Mouse (Mus musculus) midbrain, embryonic 10.5 days (tissue): ENCODE results near the gene Snrnp35. TPM values are rescaled to one million over a fixed set of nuclear protein-coding genes. Genes with fewer than 3 reads are reported as not detected.
"Not testable (repeated sequence)": the region's sequence is repeated elsewhere in the genome, so short reads cannot be mapped to it uniquely, and the experiment has no call there.

Source experiments
- DNase-seq: peaks from one replicate; pipeline ENCODE4 v3.0.0-alpha.2; 2017; ENCODE audit warnings: low spot score
- H3K27ac ChIP-seq: fragments of 300-500 bp; sonication (generic); replicated peaks from 2 replicates; pipeline ENCODE4 v1.5.1; 2016; ENCODE audit warnings: mild to moderate bottlenecking
- H3K27me3 ChIP-seq: fragments of 300-500 bp; sonication (generic); 2 replicates; pipeline ENCODE4 v1.6.1; 2016; ENCODE audit warnings: low read depth, mild to moderate bottlenecking; ENCODE audit not compliant: poor library complexity, severe bottlenecking
- H3K36me3 ChIP-seq: fragments of 300-500 bp; sonication (generic); 2 replicates; pipeline ENCODE4 v1.6.1; 2016; ENCODE audit warnings: mild to moderate bottlenecking, moderate library complexity
- H3K4me1 ChIP-seq: fragments of 300-500 bp; sonication (generic); 2 replicates; pipeline ENCODE4 v1.6.1; 2016
- H3K4me3 ChIP-seq: fragments of 300-500 bp; sonication (generic); 2 replicates; pipeline ENCODE4 v1.5.1; 2016; ENCODE audit warnings: mild to moderate bottlenecking, moderate library complexity
- H3K9me3 ChIP-seq: fragments of 300-500 bp; sonication (generic); replicated peaks from 2 replicates; pipeline ENCODE4 v1.6.1; 2016; ENCODE audit warnings: mild to moderate bottlenecking
- WGBS: fragments of 180-500 bp; shearing (Covaris S2); methylation state at CpG from one replicate; pipeline ENCODE4 v1.1.7; 2016; 5-methylcytosine and 5-hydroxymethylcytosine counted together
- polyA plus RNA-seq: library from polyadenylated mRNA; unstranded; fragments of >200 nt; fragmentation: Nextera tagmentation; extraction: Ambion mirVana; gene quantifications from 2 replicates; pipeline ENCODE4 v1.2.1, GENCODE M21; 2016

Snrnp35 gene
- polyA plus RNA-seq, 1 experiment from 2014 or later: 35.5 TPM

- Histone ChIP-seq H3K27me3 (no peaks in the 10 kb centered on the region), H3K9me3 (no peaks in the 10 kb centered on the region), H3K36me3 (peaks cover 84% of the 10 kb centered on the region), H3K4me3 (no peak overlapping the region), H3K4me1 (peaks cover 40% of the 10 kb centered on the region), H3K27ac (no peak overlapping the region)
- no peak for DNase-seq
- 94% methylated on average over 7 of the region's 7 CpGs for WGBS
These were observed 32.9 kb upstream of the Snrnp35 start for GRCm38 (mm10) chr5:124450051-124450450.

- H3K27ac ChIP-seq: no peak overlapping the region
- WGBS: 89% methylated on average over 16 of the region's 16 CpGs
- peaks cover 39% of the 10 kb centered on the region for H3K4me1 ChIP-seq
- no peak for DNase-seq
- no peaks in the 10 kb centered on the region for H3K9me3 ChIP-seq
- H3K36me3 ChIP-seq: peaks cover 91% of the 10 kb centered on the region
- no peak overlapping the region for H3K4me3 ChIP-seq
- no peaks in the 10 kb centered on the region for H3K27me3 ChIP-seq
These were observed 32.1 kb upstream of the Snrnp35 start for GRCm38 (mm10) chr5:124450641-124451340.

DNA sequence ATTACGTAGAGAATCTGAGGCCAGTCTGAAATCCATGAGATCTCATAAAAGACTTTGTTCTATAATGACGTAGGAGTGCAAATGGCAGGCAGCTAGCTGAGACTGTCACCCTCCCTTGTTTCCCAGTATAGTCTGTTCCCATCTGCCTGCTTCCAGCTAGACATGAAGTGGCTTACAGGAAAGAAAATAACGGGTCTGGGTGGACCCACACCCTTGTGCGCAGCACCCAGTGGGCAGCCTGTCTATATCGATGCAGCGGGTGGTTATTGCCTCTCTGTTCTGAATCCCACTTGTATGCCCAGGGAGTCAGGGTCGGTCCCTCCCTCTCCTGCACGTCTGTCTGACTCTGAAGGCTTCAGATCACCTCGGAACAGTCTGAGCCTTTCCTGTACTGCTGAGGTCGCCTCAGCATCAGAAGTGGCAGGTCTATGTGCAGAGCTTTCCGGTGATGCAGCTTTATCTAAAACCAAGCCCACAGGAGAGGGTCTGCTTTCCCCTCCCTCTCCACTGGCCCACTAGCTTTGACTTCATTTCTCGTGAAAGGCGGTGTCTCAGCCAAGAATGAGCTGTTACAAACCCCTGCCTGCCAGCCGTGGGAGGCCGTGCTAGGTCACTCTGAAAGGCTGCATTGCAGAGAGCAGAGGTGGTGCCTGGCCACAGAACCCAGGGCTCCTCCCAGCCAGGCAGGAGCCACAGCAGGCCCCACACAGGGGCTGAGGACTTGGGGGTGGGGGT is 30.3 kb upstream of the Snrnp35 start:
- Histone ChIP-seq H3K4me1 (peaks cover 22% of the 10 kb centered on the region), H3K36me3 (peaks cover 99% of the 10 kb centered on the region), H3K4me3 (no peak overlapping the region), H3K27me3 (no peaks in the 10 kb centered on the region), H3K27ac (no peak overlapping the region), H3K9me3 (no peaks in the 10 kb centered on the region)
- WGBS: 85% methylated on average over 15 of the region's 15 CpGs
- no peak for DNase-seq

GRCm38 (mm10) chr5:124453339-124454081 is 29.4 kb upstream of the Snrnp35 start:
- Histone ChIP-seq H3K27ac (no peak overlapping the region), H3K27me3 (no peaks in the 10 kb centered on the region), H3K4me3 (no peak overlapping the region), H3K4me1 (peaks cover 19% of the 10 kb centered on the region), H3K9me3 (no peaks in the 10 kb centered on the region), H3K36me3 (peaks cover 99% of the 10 kb centered on the region)
- DNase-seq: no peak
- 86% methylated on average over 13 of the region's 13 CpGs for WGBS

DNA sequence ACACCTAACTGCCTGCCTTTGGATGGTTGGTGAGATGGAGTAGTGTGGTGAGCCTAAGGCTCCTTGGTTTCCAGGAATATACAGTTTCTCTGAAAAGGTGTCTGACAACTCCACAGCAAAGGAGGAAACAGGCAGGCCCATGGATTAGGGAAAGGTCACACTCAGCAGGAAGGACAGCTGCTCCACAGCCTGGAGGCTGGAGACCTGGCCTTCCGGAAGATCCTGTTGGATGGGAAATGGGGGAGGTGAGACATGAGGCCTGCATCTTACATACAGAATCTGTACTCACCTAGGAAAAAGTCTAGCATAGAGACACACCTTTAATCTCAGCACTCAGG is 28.9 kb upstream of the Snrnp35 start:
- peaks cover 99% of the 10 kb centered on the region for H3K36me3 ChIP-seq
- H3K4me3 ChIP-seq: no peak overlapping the region
- H3K27ac ChIP-seq: no peak overlapping the region
- no peaks in the 10 kb centered on the region for H3K27me3 ChIP-seq
- no peak for DNase-seq
- H3K4me1 ChIP-seq: peaks cover 14% of the 10 kb centered on the region
- no peaks in the 10 kb centered on the region for H3K9me3 ChIP-seq
- 81% methylated on average over 1 of the region's 1 CpGs for WGBS

- H3K36me3 ChIP-seq: peaks cover 99% of the 10 kb centered on the region
These were observed 26.2 kb upstream of the Snrnp35 start for GRCm38 (mm10) chr5:124456762-124457161.

GRCm38 (mm10) chr5:124460922-124461321 is 22.0 kb upstream of the Snrnp35 start:
- not testable (repeated sequence) for H3K4me1 ChIP-seq, H3K27me3 ChIP-seq, H3K4me3 ChIP-seq, DNase-seq, H3K9me3 ChIP-seq, H3K27ac ChIP-seq
- H3K36me3 ChIP-seq: peaks cover 85% of the 10 kb centered on the region
- 94% methylated on average over 14 of the region's 14 CpGs for WGBS

More at GRCm38 (mm10) chr5:124456762-124457161, 26.2 kb upstream of the Snrnp35 start:
- WGBS: 95% methylated on average over 6 of the region's 6 CpGs
- no peak for DNase-seq
- H3K4me1 ChIP-seq: peaks cover 8% of the 10 kb centered on the region; the same call in 1 of the 2 replicates
- no peaks in the 10 kb centered on the region for H3K9me3 ChIP-seq
- H3K27me3 ChIP-seq: no peaks in the 10 kb centered on the region
- no peak overlapping the region for H3K27ac ChIP-seq
- no peak overlapping the region for H3K4me3 ChIP-seq

- WGBS: 89% methylated on average over 8 of the region's 8 CpGs
- H3K9me3 ChIP-seq: no peaks in the 10 kb centered on the region
- peaks cover 80% of the 10 kb centered on the region for H3K36me3 ChIP-seq
- DNase-seq: no peak
- no peaks in the 10 kb centered on the region for H3K27me3 ChIP-seq
- no peak overlapping the region for H3K27ac ChIP-seq
- H3K4me1 ChIP-seq: no peaks in the 10 kb centered on the region
- H3K4me3 ChIP-seq: no peak overlapping the region
These were observed 20.5 kb upstream of the Snrnp35 start for GRCm38 (mm10) chr5:124462297-124463025.

GRCm38 (mm10) chr5:124463462-124463861 is 19.5 kb upstream of the Snrnp35 start:
- peaks cover 80% of the 10 kb centered on the region for H3K36me3 ChIP-seq
- 92% methylated on average over 5 of the region's 5 CpGs for WGBS

GRCm38 (mm10) chr5:124464905-124465304 is 18.0 kb upstream of the Snrnp35 start:
- H3K36me3 ChIP-seq: peaks cover 80% of the 10 kb centered on the region
- no peak for DNase-seq
- H3K27ac ChIP-seq: no peak overlapping the region
- no peaks in the 10 kb centered on the region for H3K9me3 ChIP-seq
- H3K27me3 ChIP-seq: no peaks in the 10 kb centered on the region
- no peak overlapping the region for H3K4me3 ChIP-seq
- H3K4me1 ChIP-seq: no peaks in the 10 kb centered on the region

More at GRCm38 (mm10) chr5:124463462-124463861, 19.5 kb upstream of the Snrnp35 start:
- no peaks in the 10 kb centered on the region for H3K27me3 ChIP-seq
- H3K9me3 ChIP-seq: no peaks in the 10 kb centered on the region
- DNase-seq: no peak
- H3K4me3 ChIP-seq: no peak overlapping the region
- no peak overlapping the region for H3K27ac ChIP-seq
- no peaks in the 10 kb centered on the region for H3K4me1 ChIP-seq

DNA sequence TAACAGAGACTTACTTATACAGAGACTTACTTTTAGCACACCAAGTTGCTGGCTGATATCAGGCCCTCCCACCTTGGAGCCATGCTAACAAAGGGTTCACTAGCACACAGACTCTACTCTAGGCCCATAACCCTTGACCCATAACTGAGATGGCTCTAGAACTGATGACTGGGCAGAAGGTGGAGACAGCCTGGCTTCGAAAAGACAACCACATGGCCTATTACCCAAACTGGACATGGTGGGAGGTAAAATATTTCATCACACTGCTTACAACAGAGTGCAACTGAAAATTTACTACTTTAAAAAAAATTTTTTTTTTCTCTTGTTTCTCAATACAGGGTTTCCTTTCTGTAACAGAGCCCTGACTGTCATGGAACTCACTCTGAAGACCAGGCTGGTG is 15.2 kb upstream of the Snrnp35 start:
- peaks cover 52% of the 10 kb centered on the region for H3K36me3 ChIP-seq
- no peaks in the 10 kb centered on the region for H3K9me3 ChIP-seq
- 95% methylated on average over 1 of the region's 1 CpGs for WGBS

DNA sequence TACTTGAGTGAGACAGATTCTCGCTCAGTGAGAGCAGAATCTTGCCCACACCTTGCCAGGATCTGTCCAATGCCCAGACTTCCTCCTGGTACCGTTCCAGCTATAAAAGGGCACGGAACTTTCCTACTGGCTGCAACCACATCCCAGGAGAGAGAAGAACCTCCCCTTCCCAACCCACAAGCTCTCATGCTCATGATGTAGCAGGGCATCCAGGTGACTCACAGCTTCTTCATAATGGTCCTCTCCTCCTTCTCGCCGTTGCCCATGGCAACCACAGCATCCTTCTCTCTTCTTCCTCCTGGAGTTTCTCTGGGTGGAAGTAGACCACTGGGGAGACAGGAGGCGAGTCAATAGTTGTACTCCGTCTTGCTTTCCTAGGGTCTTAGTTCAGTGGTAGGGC is 14.6 kb upstream of the Snrnp35 start:
- Histone ChIP-seq H3K4me1 (no peaks in the 10 kb centered on the region), H3K27me3 (no peaks in the 10 kb centered on the region), H3K27ac (no peak overlapping the region), H3K9me3 (no peaks in the 10 kb centered on the region), H3K4me3 (no peak overlapping the region), H3K36me3 (peaks cover 46% of the 10 kb centered on the region)
- WGBS: 89% methylated on average over 7 of the region's 7 CpGs
- no peak for DNase-seq

More for the DNA sequence above, 15.2 kb upstream of the Snrnp35 start:
- no peaks in the 10 kb centered on the region for H3K27me3 ChIP-seq
- DNase-seq: no peak
- no peak overlapping the region for H3K4me3 ChIP-seq
- no peaks in the 10 kb centered on the region for H3K4me1 ChIP-seq
- no peak overlapping the region for H3K27ac ChIP-seq
